ENCODE assay signal across 27 mouse cellular contexts in genomic region chr11:63116652-63117051, GRCm38 (mm10). TPM values are rescaled to one million over a fixed set of nuclear protein-coding genes. Genes with fewer than 3 reads are reported as not detected.
"Had no signal": no experiment of that assay in that cellular context is flagged by ENCODE, and none has a peak within 500 bp of the region (broad histone marks: within the 10 kb centered on the region; RNA-seq: fewer than 3 reads in every experiment).

No protein-coding gene starts in this region.

- DNase-seq: kidney, adult 18-20 months; kidney, adult 9 months; kidney, postnatal 14 days; kidney, postnatal 4 days; left cerebral cortex, postnatal 4 days; liver, postnatal 0 days; thymus, adult 2 months; thymus, postnatal 14 days; thymus, postnatal 4 days had no signal

- H3K4me2 ChIP-seq: limb, embryonic 12.5 days; limb, embryonic 15.5 days; liver, embryonic 11.5 days; midbrain, embryonic 12.5 days had no signal

- ATAC-seq: intestine, embryonic 16.5 days; liver, postnatal 0 days; midbrain, embryonic 16.5 days had no signal

- H3K9ac ChIP-seq: limb, embryonic 12.5 days; limb, embryonic 15.5 days; liver, embryonic 14.5 days; liver, postnatal 0 days; midbrain, embryonic 12.5 days had no signal

- H3K36me3 ChIP-seq: limb, embryonic 12.5 days; limb, embryonic 15.5 days; midbrain, embryonic 12.5 days had no signal

- H3K4me3 ChIP-seq: limb, embryonic 12.5 days; limb, embryonic 15.5 days; midbrain, embryonic 12.5 days had no signal

- H3K4me1 ChIP-seq: midbrain, embryonic 12.5 days had no signal

- H3K9me3 ChIP-seq: limb, embryonic 12.5 days; limb, embryonic 15.5 days; midbrain, embryonic 12.5 days had no signal

- H3K27me3 ChIP-seq: limb, embryonic 12.5 days; limb, embryonic 15.5 days; midbrain, embryonic 12.5 days had no signal

- H3K27ac ChIP-seq: limb, embryonic 12.5 days; limb, embryonic 15.5 days; liver, embryonic 14.5 days; macrophage; midbrain, embryonic 12.5 days had no signal

RNA-seq across cellular contexts. Expression of gene Pmp22, which starts 12.1 kb away (rescaled TPM):
- total RNA-seq: megakaryocyte-erythroid progenitor cell, adult 5-6 weeks; monocyte, adult 5-6 weeks had no signal

RNA-seq across cellular contexts. Expression of gene Tekt3, which starts 55.2 kb away (rescaled TPM):
- total RNA-seq: layer of hippocampus, adult 18-20 months; left cerebral cortex, postnatal 14 days; megakaryocyte-erythroid progenitor cell, adult 5-6 weeks; monocyte, adult 5-6 weeks had no signal
- polyA plus RNA-seq: intestine, embryonic 16.5 days; kidney, embryonic 16.5 days; limb, embryonic 12.5 days; liver, embryonic 11.5 days; liver, embryonic 14.5 days; liver, postnatal 0 days; macrophage; midbrain, embryonic 12.5 days; midbrain, embryonic 16.5 days; neural tube, embryonic 11.5 days; neural tube, embryonic 14.5 days; small intestine, adult 2 months; spleen, adult 2 months; stomach, embryonic 16.5 days had no signal
